Mouse (Mus musculus): ENCODE measurements around the gene Gm49510.
A peak's percentile ranks its signal among the peaks of the same experiment; 100 is the strongest.
"Not testable (repeated sequence)": the region's sequence is repeated elsewhere in the genome, so short reads cannot be mapped to it uniquely, and the experiment has no call there.

Gm49510 gene

DNA sequence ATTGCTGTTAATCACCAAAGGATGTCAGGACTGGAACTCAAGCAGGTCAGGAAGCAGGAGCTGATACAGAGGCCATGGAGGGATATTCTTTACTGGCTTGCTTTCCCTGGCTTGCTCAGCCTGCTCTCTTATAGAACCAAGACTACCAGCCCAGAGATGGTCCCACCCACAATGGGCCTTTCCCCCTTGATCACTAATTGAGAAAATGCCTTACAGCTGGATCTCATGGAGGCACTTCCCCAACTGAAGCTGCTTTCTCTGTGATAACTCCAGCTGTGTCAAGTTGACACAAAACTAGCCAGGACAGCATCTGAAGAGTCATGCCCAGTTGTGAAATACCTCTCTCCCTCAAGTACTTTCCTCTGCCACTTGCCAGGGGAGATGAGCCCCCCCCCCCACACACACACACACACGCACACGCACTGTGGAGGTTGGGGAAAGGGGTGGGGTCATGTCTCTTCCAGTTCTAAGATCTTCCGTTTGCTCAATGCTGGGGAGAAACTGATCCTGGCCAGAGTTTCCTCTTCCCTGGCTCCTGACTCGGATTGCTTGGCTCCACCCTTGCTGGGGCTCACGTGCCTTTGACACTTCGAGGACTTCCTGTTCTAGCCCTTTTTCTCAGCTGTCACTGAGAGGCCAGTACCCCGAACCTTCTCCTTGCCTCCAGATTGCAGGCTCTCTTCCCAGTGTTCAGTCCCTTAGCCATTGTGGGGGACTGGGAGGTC, 20.5 kb upstream of the Gm49510 start:
- not testable (repeated sequence) for DNase-seq

DNA sequence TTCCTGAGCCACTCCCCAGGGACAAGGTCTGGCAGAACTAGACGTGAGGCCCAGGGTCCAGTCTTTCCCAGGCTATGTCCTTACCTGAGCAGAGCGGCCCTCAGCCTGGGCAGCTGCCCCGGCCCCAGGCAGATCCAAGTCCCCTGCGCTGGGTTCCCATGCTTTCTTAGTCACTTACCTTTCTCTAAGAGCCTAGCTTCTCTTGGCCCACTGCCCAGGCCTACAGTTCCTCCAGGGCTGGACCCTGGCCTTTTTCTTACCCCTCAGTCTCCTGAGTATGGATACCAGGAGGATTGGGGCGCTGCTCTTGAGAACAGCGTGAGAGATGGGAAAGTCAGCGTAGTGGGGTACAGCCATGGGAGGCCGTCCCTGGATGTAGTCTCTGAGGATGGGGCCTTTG, 19.0 kb upstream of the Gm49510 start:
- DNase-seq: no peak

DNA sequence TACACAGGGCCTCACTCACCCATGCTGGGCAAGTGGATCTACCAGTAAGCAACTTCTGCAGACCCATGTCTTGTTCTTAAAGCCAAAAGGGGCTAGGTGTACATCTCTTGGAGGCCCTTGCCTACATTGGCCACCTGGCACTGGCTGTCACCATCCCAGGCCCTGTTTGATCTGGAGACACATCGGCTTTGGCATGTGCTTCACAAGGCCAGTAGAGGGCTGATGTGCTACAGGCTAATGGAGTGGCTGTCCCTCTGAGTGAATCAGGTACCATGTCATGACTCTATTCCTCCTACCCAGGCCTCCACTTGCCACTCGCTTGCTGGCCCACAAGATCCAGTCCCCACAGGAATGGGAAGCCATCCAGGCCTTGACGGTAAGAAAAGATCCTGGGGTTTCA, 17.6 kb upstream of the Gm49510 start:
- DNase-seq: no peak

DNA sequence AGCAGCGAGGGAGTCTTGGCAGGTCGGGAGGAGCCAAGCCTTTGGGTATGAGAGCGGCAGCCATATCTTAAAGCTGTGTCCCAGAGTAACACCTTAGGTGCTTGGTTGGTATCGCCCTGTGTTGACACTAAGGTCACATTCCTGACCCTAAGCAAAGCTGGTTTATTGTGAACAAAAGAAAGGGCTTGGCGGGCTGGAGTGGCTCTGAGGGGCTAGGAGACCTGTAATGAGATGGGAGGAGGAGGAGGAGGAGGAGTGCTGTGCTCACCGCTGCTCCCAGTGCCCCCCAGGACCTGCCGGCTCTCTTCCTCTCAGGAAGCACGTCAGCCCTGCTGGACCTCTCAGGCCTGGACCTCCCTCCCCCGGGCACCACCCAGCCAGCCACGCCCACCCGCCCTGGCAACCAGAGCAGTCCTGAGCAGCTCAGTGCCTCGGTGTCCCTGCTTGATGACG, 10.0 kb upstream of the Gm49510 start:
- no peak for DNase-seq

DNA sequence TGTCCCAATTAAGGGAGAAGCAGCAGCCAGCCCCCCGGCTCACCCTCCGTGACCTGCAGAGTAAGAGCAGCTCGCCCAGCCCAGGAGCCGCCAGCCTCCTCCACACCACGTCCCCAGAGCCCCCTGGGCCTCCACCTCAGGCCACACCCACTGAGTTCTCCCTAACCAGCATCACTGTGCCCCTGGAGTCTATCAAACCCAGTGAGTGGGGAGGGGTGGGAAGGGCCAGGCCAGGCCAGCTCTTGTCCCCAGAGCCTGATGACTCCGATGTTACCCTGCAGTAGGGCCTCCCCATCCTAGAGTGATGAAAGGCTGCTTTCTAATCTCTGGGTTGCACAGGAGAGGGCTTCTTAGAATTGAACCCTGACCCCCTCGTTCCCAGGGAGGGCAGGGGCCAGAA, 7.0 kb upstream of the Gm49510 start:
- no peak for DNase-seq

DNA sequence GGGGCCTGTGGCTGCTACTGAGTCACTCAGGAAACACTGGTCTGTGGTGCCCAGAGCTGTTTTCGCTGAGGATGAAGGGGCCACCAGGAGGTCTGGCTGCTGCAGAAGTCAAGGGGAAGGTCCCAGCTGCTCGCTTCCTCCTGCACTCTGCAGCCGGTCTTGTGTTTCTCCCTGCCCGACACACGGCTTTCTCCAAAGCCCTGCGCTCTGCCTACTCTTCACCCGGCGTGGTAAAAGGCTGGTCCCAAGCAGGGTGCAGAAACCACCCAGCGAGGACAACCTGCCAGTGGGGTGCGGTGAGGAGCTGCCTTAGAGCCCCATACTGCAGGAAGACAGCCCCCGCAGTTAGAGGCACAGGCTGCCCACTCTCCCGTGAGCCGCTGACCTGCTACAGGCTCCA, 4.7 kb upstream of the Gm49510 start:
- DNase-seq: no peak

DNA sequence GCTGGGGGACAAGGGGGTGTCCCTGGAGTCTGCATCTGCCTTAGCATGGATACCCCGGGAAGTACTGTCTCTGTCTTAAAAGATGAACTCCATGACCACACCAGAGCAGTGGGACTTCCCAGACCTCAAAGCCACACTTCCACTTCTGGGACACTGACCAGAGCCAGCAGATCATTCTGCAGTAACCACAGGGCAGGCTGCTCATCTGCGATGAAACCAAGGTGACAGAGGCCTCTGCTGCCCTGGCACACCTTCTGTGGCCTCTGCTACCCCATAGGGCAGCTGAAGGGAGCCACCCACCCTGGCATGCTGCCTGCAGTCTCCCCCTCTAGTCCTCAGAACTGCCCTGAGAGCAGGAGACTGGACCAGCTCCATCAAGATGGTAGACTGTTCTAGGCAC, 3.7 kb upstream of the Gm49510 start:
- no peak for DNase-seq

DNA sequence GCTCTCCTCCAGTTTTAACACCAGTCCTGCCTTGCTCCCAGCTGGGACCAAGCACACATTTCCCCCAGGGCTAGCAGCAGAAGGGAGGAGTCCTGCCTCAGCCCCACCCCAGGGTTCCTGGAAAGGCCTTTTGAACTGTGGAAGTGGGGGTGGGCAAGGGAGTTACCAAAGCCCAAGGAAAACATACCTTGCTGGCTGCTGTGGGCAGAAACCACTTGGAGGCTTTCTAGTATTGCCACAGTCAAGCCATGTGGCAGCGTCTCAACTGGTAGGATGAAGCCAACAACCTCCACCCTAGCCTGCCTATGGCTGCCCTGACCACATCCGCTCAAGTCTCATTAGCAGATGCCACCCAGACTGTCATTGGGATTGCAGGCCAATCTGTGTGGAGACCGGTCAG, 3.3 kb upstream of the Gm49510 start:
- DNase-seq: no peak

DNA sequence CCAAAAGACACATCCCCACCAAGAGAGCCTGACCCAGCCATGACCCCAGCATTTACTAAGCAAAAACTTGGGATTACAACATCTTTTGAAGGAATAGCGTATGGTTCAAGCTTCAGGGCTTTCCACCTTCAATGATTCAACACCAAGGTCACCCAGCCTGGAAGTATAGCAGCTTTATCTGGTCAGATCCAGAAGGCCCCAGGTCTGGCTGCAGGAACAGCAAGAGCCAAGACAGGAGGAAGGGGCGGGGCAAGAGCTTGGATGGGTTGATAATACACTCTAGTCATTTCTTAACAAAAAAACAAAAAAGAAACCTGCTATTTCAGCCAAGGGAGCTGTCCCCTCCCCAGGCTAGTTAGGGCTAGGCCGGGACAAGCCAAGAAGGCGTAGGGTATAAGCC, 2.0 kb upstream of the Gm49510 start:
- DNase-seq: peak; percentile 45

DNA sequence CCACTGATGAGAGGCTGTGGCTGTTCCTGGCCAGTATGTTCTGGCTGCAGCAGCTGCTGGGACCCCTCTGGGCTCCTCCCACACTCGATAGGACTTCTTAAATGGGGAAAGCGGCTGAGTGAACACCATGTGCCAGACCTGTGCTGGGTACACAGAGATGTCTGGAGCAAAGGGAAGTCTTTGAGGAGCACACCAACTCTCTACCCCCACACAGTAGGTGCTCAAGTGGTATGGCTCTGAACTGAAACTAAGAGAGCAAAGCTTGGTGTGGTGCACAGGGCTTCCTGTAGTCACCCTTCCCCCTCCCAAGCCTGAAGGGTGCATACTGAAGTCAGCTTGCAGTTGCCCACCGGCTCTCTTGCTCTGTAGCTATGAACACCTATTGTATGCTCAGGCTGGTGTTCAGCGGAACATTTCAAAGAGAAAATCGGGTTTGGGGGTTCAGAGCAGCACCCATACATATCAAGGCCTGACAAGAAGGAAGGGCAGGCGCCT, 913 bp upstream of the Gm49510 start:
- DNase-seq: no peak

DNA sequence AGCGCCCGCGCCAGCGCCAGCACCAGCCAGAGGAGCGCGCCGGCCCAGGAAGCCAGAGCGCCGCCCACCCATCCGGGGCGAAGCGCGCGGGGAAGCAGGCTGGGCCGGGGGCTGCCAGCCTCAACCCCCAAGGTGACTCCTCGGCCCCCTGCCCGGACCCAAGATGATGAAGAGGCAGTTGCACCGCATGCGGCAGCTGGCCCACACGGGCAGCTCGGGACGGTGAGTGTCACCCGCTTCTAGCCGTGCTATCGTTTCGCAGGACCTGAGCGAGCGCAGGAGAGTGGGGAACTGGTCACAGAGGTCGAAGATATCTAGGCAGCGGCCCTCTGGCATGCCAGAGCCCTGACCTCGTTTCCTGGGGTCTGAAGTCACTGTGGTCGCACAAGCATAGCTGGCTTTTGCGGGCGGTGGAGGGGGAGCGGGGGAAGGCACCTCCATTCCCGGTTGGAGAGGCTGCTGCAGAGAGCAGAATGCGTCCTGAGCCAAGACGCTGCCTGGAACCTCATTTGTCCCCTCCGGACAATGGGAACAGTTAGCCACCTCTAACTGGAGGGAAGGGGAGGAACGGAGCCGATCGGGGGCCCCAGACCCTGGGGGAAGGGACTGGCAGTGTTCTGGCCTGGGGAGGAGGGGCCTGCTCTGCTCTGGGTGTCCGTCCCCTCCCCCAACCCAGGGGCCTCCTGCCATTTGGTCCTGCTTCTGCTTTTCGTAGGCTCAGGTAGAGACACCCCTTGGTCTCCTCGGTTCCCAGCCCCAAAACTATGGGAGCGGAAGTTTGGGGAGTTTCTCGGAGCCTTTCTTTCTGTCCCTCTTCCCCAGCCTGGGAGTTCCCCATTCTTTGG, 495 bp downstream of the Gm49510 start, which contains the start of gene Sh3bp1:
Gene Sh3bp1 (plus strand): TSS at position 29 of the 845 bp plus-strand sequence.
- peak; percentile 51 for DNase-seq

DNA sequence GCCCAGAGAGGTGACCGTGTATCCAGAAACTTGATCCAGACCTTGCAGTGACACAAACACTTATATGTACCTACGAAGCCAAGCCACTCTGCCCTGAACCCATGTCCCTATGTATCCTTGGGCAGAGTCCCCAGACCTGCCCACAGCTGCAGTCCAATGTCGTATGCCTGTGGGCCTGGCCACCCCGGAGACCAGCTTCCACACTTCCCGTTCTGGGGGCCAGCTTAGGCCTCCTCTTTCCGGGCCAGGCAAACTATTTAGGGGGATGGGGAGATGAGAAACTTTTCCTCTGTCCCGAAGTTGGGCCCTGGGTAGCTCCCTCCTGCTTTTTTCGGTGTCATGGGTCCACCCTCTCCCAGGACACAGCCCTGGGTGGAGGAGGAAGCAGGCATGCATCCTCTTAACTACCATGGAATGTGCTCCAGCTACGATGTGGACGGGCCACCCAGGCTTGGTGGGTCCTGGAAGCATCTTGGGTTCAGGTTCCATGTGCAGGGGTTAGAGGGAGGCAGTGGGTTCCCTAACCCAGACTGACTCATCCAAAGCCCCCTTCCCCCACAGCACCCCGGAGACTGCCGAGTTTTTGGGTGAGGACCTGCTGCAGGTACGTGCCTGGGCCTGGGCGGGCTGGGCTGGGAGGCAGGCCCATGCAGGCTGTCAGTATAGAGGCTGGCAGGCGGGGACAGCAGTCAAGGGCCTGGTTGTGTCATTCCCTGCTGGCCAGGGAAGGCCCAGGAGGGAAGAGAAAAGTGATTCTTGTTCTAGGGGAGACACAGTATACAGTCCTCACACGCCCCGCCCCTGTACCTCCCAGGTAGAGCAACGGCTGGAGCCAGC, 1.3 kb downstream of the Gm49510 start:
- DNase-seq: no peak

DNA sequence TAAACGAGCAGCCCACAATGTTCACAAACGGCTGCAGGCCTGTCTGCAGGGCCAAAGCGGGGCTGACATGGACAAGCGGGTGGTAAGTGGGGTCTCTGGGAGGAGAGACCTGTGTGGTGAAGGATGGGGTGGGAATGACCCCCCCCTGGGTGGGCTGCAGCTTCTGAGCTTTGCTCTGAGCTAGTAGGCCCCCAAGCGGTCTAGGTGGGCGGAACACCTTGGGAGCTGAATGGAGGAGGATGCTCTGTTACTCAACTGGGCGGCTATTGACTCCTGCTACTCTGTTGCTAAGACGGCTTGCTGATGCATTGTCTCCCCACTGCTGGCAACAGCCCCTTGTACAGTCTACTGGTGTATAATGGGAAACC, 1.9 kb downstream of the Gm49510 start:
- DNase-seq: no peak

DNA sequence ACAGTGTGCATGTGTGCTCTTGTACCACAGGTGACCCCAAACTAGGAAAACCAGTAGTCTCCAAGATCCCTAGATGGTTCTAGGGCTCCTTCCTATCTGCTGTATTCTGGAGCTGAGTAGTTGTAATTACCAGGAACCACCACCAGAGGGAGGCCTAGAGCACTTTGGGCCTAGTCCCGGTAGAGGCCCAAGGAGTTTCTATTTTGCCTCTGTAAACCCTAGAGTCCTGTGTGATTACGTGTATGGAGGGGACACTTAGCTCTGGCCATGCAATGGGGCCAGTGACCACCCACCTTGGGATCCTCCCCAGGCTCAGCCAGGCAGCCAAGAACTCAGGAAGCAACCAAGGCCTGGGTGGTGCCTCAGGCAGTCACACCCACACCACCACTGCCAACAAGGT, 3.8 kb downstream of the Gm49510 start:
- DNase-seq: peak; percentile 88

DNA sequence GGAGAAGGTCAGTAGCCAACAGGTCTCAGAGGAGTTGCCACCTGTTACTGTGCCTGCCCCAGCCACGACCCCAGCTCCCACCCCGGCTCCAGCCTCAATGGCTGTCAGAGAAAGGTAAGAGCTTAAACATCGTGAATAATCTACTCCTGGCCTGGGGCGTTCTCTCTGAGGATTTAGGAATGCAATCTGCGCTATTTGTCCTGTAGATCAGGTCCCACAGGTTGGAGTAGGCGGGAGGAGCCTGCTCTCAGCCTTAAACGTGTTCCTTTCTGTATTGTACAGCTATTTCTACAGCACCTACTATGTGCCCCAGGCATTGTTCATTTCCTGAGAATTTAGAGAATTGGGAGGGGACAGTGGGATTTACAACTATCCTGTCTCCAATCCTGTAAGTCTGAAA, 8.9 kb downstream of the Gm49510 start:
- no peak for DNase-seq

DNA sequence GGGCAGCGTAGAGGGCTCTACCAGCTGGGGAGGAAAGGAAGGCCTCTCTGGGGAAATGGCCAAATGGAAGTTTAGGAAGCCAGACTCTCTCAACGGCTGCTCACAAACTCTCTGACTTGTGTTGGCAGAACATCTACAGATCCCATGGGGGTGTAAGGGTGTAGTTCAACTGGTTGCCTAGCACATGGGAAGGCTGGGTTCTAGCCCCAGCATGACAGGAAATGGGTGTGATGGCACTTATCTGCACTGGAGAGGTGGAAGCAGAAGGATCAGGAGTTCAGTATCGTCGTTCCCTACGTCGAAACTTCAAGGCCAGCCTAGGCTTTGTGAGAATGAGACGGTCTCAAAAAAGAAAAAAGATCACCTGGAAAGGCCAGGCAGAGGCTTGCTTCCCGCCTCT, 9.5 kb downstream of the Gm49510 start:
- DNase-seq: no peak

DNA sequence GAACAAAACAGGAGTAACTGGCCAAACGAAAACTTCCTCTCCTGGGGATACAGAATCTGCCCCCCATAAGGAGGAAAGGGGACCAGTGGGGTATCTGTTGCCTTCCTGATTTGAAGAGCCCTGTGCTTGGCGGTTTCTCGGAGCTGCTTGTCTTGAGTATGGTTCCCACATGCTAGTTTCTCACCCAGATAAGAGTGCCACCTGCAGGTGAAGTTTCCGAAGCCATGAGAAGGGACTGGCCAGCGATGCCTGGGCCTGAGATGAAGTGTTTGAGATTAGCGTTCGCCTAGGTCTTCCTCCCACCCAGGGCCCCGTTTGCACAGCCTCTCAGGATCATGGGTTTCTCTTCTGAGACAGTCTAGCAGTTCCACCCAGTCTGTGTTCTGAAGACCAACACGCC, 12.6 kb downstream of the Gm49510 start:
- DNase-seq: peak; percentile 65

DNA sequence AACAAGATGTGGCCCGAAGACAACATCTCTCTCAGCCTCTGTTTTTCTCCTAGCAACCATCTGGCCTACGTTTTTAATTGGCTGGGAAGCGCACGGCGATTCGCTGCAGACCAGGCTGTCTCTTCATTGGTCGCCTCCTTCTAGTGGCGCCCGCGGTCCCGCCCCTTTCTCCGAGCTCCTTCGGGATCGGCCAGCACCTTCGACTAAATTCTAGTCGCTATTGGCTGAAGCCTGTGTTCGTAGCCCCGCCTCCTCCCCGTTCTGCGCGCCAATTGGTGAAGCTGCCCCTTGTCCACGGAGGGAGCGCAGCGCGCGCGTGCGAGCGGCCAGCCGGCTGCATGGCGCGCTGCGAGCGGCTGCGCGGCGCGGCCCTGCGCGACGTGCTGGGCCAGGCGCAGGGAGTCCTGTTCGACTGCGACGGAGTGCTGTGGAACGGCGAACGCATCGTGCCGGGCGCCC, 14.2 kb downstream of the Gm49510 start, which contains the start of gene Pdxp:
Gene Pdxp (plus strand): TSS at position 288 of the 459 bp plus-strand sequence.
- peak; percentile 92 for DNase-seq

DNA sequence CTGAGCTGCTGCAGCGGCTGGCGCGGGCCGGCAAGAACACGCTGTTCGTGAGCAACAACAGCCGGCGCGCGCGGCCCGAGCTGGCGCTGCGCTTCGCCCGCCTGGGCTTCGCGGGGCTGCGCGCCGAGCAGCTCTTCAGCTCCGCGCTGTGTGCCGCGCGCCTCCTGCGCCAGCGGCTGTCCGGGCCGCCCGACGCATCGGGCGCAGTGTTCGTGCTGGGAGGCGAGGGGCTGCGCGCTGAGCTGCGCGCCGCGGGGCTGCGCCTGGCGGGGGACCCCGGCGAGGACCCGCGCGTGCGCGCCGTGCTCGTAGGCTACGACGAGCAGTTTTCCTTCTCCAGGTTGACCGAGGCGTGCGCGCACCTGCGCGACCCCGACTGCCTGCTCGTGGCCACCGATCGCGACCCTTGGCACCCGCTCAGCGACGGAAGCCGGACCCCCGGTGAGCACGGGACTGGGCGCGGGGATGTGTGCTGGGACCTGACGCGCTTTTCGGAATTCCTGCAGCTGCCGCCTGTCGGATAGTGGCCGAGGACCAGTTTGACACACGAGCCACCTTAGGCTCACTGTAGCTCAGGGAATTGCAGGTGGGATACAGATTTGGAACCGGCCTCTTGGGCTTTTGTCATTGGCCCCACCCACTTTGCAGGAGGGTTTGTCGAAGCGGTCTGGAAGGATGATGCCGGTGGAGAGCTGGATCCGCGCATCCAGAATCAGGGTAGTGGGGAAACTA, 14.8 kb downstream of the Gm49510 start:
- no peak for DNase-seq

DNA sequence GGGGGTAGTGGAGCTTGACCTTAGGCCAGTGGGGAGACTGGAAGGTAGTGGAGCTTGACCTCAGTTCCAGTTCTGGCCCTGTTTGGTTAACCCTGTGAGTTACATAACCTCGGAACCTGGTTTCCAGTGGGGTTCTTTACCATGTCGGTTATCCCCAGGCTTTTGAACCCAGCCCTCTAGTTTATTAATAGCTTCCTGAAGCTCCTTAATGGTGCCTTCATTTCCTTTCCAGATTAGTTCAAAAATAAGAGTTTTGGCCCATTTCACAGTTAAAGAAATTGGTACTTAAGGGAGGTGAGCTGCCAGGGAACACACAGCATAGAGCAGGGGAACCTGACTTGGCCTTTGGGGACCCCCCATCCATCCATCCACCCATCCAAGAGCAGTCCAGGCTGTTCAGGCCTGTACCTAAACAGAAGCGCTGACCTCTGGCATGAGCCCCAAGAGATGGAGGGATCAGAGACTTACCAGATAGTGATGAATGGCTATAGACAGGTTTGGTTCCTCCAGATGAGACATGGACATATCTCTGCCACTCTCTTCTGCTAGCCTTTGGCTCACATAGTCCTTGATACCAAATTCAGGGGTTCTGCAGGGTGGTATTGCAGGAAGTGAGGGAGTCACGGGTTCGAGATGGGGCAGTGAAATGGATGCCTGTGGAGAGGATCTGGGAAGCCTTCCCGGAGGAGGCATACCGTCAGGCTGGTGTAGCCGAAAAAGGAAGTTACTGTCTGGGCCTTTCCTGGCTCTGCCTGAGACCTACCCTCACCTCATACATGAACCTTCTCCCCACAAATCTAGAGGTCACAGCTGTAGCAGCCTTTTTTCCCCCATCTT, 15.6 kb downstream of the Gm49510 start:
- no peak for DNase-seq

DNA sequence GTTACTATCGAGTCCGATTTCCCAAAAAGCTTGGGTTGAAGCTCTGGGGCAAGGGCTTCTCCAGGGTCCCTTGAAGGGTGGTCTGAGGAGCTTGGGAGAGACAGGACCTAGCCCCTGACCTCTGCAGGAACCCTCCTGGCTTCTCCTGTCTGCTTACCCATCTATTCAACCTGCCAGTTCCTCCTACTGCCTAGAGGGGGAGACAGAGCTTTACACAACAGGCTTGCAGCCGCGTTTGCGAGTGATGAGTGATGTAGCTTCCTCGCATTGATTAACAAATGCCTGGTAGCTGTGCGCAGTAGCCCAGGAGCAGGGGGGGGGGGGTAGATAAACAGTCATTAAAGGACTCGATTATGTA, 16.2 kb downstream of the Gm49510 start:
- DNase-seq: peak; percentile 82
